Mouse (Mus musculus): Measurements from ENCODE around the gene Dbil5. TPM values are rescaled to one million over a fixed set of nuclear protein-coding genes. Genes with fewer than 3 reads are reported as not detected.

Dbil5 gene
- polyA plus RNA-seq, 1 experiment from 2014 or later, result 1.2 TPM

GRCm38 (mm10) chr11:76243811-76244546 is 26.6 kb downstream of the Dbil5 start:
- Histone ChIP-seq H3K4me1 (peaks cover 16% of the 10 kb centered on the region), H3K4me3 (peak overlapping the region; percentile 83), H3K9me3 (no peaks in the 10 kb centered on the region), H3K9ac (peak overlapping the region; percentile 67), H3K36me3 (peaks cover 12% of the 10 kb centered on the region), H3K27me3 (replicated peaks) (no peaks in the 10 kb centered on the region), H3K27ac (no peak overlapping the region), H3K4me2 (replicated peaks) (peak overlapping the region; percentile 89)
- WGBS, result 4% methylated on average over 34 of the region's 34 CpGs
- ATAC-seq (ENCODE audit: low FRiP score, low read depth), result peak; percentile 73

GRCm38 (mm10) chr11:76246439-76246838 is 29.0 kb downstream of the Dbil5 start:
- Histone ChIP-seq H3K27me3 (replicated peaks) (no peaks in the 10 kb centered on the region), H3K36me3 (peaks cover 24% of the 10 kb centered on the region), H3K27ac (no peak overlapping the region), H3K9ac (no peak overlapping the region), H3K9me3 (no peaks in the 10 kb centered on the region), H3K4me2 (replicated peaks) (no peak overlapping the region), H3K4me3 (no peak overlapping the region), H3K4me1 (peaks cover 16% of the 10 kb centered on the region)
- ATAC-seq (ENCODE audit: low FRiP score, low read depth), result no peak

- Histone ChIP-seq H3K36me3 (peaks cover 24% of the 10 kb centered on the region), H3K9me3 (no peaks in the 10 kb centered on the region), H3K4me3 (no peak overlapping the region), H3K4me1 (peaks cover 16% of the 10 kb centered on the region), H3K4me2 (replicated peaks) (no peak overlapping the region), H3K27ac (no peak overlapping the region), H3K9ac (no peak overlapping the region), H3K27me3 (replicated peaks) (no peaks in the 10 kb centered on the region)
- 54% methylated on average over 2 of the region's 2 CpGs for WGBS
- ATAC-seq (ENCODE audit: low FRiP score, low read depth), result no peak
Observed at GRCm38 (mm10) chr11:76247239-76247638, 29.8 kb downstream of the Dbil5 start.

GRCm38 (mm10) chr11:76252036-76252435 is 34.6 kb downstream of the Dbil5 start:
- H3K27ac ChIP-seq, result no peak overlapping the region
- no peak overlapping the region for H3K4me3 ChIP-seq
- peaks cover 28% of the 10 kb centered on the region for H3K36me3 ChIP-seq
- H3K9me3 ChIP-seq, result no peaks in the 10 kb centered on the region
- H3K9ac ChIP-seq, result no peak overlapping the region
- H3K4me1 ChIP-seq, result peaks cover 20% of the 10 kb centered on the region
- WGBS, result 62% methylated on average over 3 of the region's 3 CpGs
- no peak overlapping the region for H3K4me2 ChIP-seq (replicated peaks)
- ATAC-seq (ENCODE audit: low FRiP score, low read depth), result no peak
- H3K27me3 ChIP-seq (replicated peaks), result no peaks in the 10 kb centered on the region

- no peak overlapping the region for H3K4me3 ChIP-seq
- peak; percentile 86 for ATAC-seq (ENCODE audit: low FRiP score, low read depth)
- H3K9me3 ChIP-seq, result no peaks in the 10 kb centered on the region
- H3K27me3 ChIP-seq (replicated peaks), result no peaks in the 10 kb centered on the region
- WGBS, result 46% methylated on average over 5 of the region's 5 CpGs
- H3K27ac ChIP-seq, result no peak overlapping the region
- H3K36me3 ChIP-seq, result peaks cover 32% of the 10 kb centered on the region
- H3K4me2 ChIP-seq (replicated peaks), result no peak overlapping the region
- 0 out of 2 replicates have a peak overlapping the region, but pooled peaks have one; percentile 18 for H3K9ac ChIP-seq
- peaks cover 20% of the 10 kb centered on the region for H3K4me1 ChIP-seq
Observed at GRCm38 (mm10) chr11:76253145-76253917, 35.9 kb downstream of the Dbil5 start.

- Histone ChIP-seq H3K4me1 (peaks cover 20% of the 10 kb centered on the region), H3K27me3 (replicated peaks) (no peaks in the 10 kb centered on the region), H3K27ac (no peak overlapping the region), H3K36me3 (peaks cover 31% of the 10 kb centered on the region), H3K4me3 (no peak overlapping the region), H3K9me3 (no peaks in the 10 kb centered on the region), H3K4me2 (replicated peaks) (no peak overlapping the region), H3K9ac (0 out of 2 replicates have a peak overlapping the region, but pooled peaks have one; percentile 18)
- peak; percentile 59; the same call in 1 of the 2 replicates for ATAC-seq (ENCODE audit: low FRiP score, low read depth)
- WGBS, result 57% methylated on average over 4 of the region's 4 CpGs
Observed at GRCm38 (mm10) chr11:76253918-76254264, 36.5 kb downstream of the Dbil5 start.

GRCm38 (mm10) chr11:76255431-76256001 is 38.1 kb downstream of the Dbil5 start:
- H3K27ac ChIP-seq, result no peak overlapping the region
- peaks cover 18% of the 10 kb centered on the region; the same call in 1 of the 2 replicates for H3K36me3 ChIP-seq
- H3K9ac ChIP-seq, result no peak overlapping the region
- H3K4me1 ChIP-seq, result peaks cover 32% of the 10 kb centered on the region
- H3K9me3 ChIP-seq, result no peaks in the 10 kb centered on the region
- WGBS, result 71% methylated on average over 4 of the region's 4 CpGs
- no peak for ATAC-seq (ENCODE audit: low FRiP score, low read depth)
- no peak overlapping the region for H3K4me2 ChIP-seq (replicated peaks)
- no peaks in the 10 kb centered on the region for H3K27me3 ChIP-seq (replicated peaks)
- no peak overlapping the region for H3K4me3 ChIP-seq

- H3K4me2 ChIP-seq (replicated peaks), result no peak overlapping the region
- H3K4me3 ChIP-seq, result no peak overlapping the region
- 29% methylated on average over 5 of the region's 5 CpGs for WGBS
- no peaks in the 10 kb centered on the region for H3K27me3 ChIP-seq (replicated peaks)
- no peak overlapping the region for H3K9ac ChIP-seq
- no peaks in the 10 kb centered on the region for H3K9me3 ChIP-seq
- ATAC-seq (ENCODE audit: low FRiP score, low read depth), result no peak
- peaks cover 17% of the 10 kb centered on the region; the same call in 1 of the 2 replicates for H3K36me3 ChIP-seq
- peak overlapping the region; percentile 22; the same call in 1 of the 2 replicates for H3K27ac ChIP-seq
- H3K4me1 ChIP-seq, result peaks cover 39% of the 10 kb centered on the region
Observed at GRCm38 (mm10) chr11:76256129-76256528, 38.7 kb downstream of the Dbil5 start.

- Histone ChIP-seq H3K36me3 (peaks cover 16% of the 10 kb centered on the region; the same call in 1 of the 2 replicates), H3K4me2 (replicated peaks) (no peak overlapping the region), H3K9me3 (no peaks in the 10 kb centered on the region), H3K4me3 (no peak overlapping the region), H3K9ac (no peak overlapping the region), H3K27me3 (replicated peaks) (no peaks in the 10 kb centered on the region), H3K4me1 (peaks cover 51% of the 10 kb centered on the region), H3K27ac (no peak overlapping the region)
- 79% methylated on average over 4 of the region's 4 CpGs for WGBS
- ATAC-seq (ENCODE audit: low FRiP score, low read depth), result no peak
Observed at GRCm38 (mm10) chr11:76257386-76257785, 40.0 kb downstream of the Dbil5 start.

- H3K9me3 ChIP-seq, result no peaks in the 10 kb centered on the region
- H3K27ac ChIP-seq, result no peak overlapping the region
- no peak for ATAC-seq (ENCODE audit: low FRiP score, low read depth)
- H3K9ac ChIP-seq, result no peak overlapping the region
- 75% methylated on average over 6 of the region's 6 CpGs for WGBS
- H3K4me2 ChIP-seq (replicated peaks), result no peak overlapping the region
- peaks cover 16% of the 10 kb centered on the region; the same call in 1 of the 2 replicates for H3K36me3 ChIP-seq
- H3K27me3 ChIP-seq (replicated peaks), result no peaks in the 10 kb centered on the region
- peaks cover 61% of the 10 kb centered on the region for H3K4me1 ChIP-seq
- no peak overlapping the region for H3K4me3 ChIP-seq
Observed at GRCm38 (mm10) chr11:76258511-76258910, 41.1 kb downstream of the Dbil5 start.

- no peaks in the 10 kb centered on the region for H3K27me3 ChIP-seq (replicated peaks)
- H3K36me3 ChIP-seq, result peaks cover 12% of the 10 kb centered on the region; the same call in 1 of the 2 replicates
- H3K9ac ChIP-seq, result no peak overlapping the region
- peaks cover 54% of the 10 kb centered on the region for H3K4me1 ChIP-seq
- peak overlapping the region; percentile 10 for H3K4me2 ChIP-seq (replicated peaks)
- WGBS, result 42% methylated on average over 10 of the region's 10 CpGs
- ATAC-seq (ENCODE audit: low FRiP score, low read depth), result no peak
- no peaks in the 10 kb centered on the region for H3K9me3 ChIP-seq
- H3K4me3 ChIP-seq, result no peak overlapping the region
- H3K27ac ChIP-seq, result peak overlapping the region; percentile 55
Observed at GRCm38 (mm10) chr11:76260208-76261050, 43.0 kb downstream of the Dbil5 start.
